Mouse (Mus musculus) CD4-positive naive resting alpha-beta T cell, adult 57 days (primary cell): Measurements from ENCODE around the gene Ppm1d. TPM values are rescaled to one million over a fixed set of nuclear protein-coding genes. Genes with fewer than 3 reads are reported as not detected.

ENCODE experiments used
- total RNA-seq: library from RNA; stranded (reverse); gene quantifications from one replicate; pipeline ENCODE4 v1.2.4, GENCODE M21; 2023

Gene Ppm1d
- total RNA-seq = 31.2 TPM

GRCm38 (mm10) chr11:85310713-85311574, at the start of gene Ppm1d:
Gene Ppm1d, plus strand, starts transcription at chr11:85311244.

GRCm38 (mm10) chr11:85352539-85353380, 41.7 kb downstream of the Ppm1d start, which contains the start of gene Bcas3:
Gene Bcas3, plus strand, starts transcription at chr11:85353167.

Other genes with a start within 250 kb of the Ppm1d start
- gene Usp32, start 171.1 kb upstream of the Ppm1d start, total RNA-seq = 36.5 TPM
- gene 1700125H20Rik, start 140.8 kb upstream of the Ppm1d start, total RNA-seq = not detected
- 25.6 TPM for gene Appbp2, start 76.1 kb upstream of the Ppm1d start, total RNA-seq
- 68.0 TPM for gene Bcas3, start 41.9 kb downstream of the Ppm1d start, total RNA-seq